Mouse (Mus musculus) forebrain, embryonic 16.5 days (tissue): ENCODE measurements around the gene Srebf2. TPM values are rescaled to one million over a fixed set of nuclear protein-coding genes. Genes with fewer than 3 reads are reported as not detected.

Experiments
- ATAC-seq: fragments of 200-750 bp; cut with Nextera tagmentation; 2 replicates; pipeline ENCODE4 v1.8.0; 2017; ENCODE audit warnings: mild to moderate bottlenecking, moderate library complexity
- H3K27ac ChIP-seq: fragments of 300-500 bp; sonication (generic); 2 replicates; pipeline ENCODE4 v1.5.1; 2014; ENCODE audit warnings: low read length, control low read depth
- H3K27me3 ChIP-seq: fragments of 300-500 bp; sonication (generic); replicated peaks from 2 replicates; pipeline ENCODE4 v1.6.1; 2014; ENCODE audit warnings: low read length; ENCODE audit not compliant: control insufficient read depth, insufficient read depth
- H3K36me3 ChIP-seq: fragments of 300-500 bp; sonication (generic); 2 replicates; pipeline ENCODE4 v1.6.1; 2014; ENCODE audit not compliant: control insufficient read depth, insufficient read depth
- H3K4me1 ChIP-seq: fragments of 300-500 bp; sonication (generic); replicated peaks from 2 replicates; pipeline ENCODE4 v1.6.1; 2014; ENCODE audit warnings: low read length; ENCODE audit not compliant: control insufficient read depth, insufficient read depth
- H3K4me2 ChIP-seq: fragments of 300-500 bp; sonication (generic); 2 replicates; pipeline ENCODE4 v1.6.1; 2014; ENCODE audit warnings: mild to moderate bottlenecking, low read length, control low read depth
- H3K4me3 ChIP-seq: fragments of 300-500 bp; sonication (generic); replicated peaks from 2 replicates; pipeline ENCODE4 v1.5.1; 2014; ENCODE audit warnings: mild to moderate bottlenecking, low read length, control low read depth
- H3K9ac ChIP-seq: fragments of 300-500 bp; sonication (generic); replicated peaks from 2 replicates; pipeline ENCODE4 v1.6.1; 2014; ENCODE audit warnings: low read depth, low read length, control low read depth
- H3K9me3 ChIP-seq: fragments of 300-500 bp; sonication (generic); 2 replicates; pipeline ENCODE4 v1.6.1; 2016; ENCODE audit warnings: low read length; ENCODE audit not compliant: control insufficient read depth
- WGBS: fragments of 180-500 bp; shearing (Covaris S2); extraction: QIAGEN DNeasy Blood & Tissue Kit; methylation state at CpG from one replicate; pipeline ENCODE4 v1.1.7; 2014; 5-methylcytosine and 5-hydroxymethylcytosine counted together
- polyA plus RNA-seq: library from polyadenylated mRNA; unstranded; fragments of >200 nt; fragmentation: Nextera tagmentation; extraction: Ambion mirVana; gene quantifications from 2 replicates; pipeline ENCODE4 v1.2.1, GENCODE M21; 2015

Srebf2 gene
- polyA plus RNA-seq, 1 experiment from 2014 or later = 229 TPM

- no peak overlapping the region for H3K4me3 ChIP-seq
- 18% methylated on average over 30 of the region's 30 CpGs for WGBS
- H3K9ac ChIP-seq = no peak overlapping the region
- no peak for ATAC-seq
- peaks cover 40% of the 10 kb centered on the region for H3K4me1 ChIP-seq
- no peaks in the 10 kb centered on the region for H3K9me3 ChIP-seq
- no peak overlapping the region for H3K27ac ChIP-seq
- peaks cover 6% of the 10 kb centered on the region; the same call in 1 of the 2 replicates for H3K36me3 ChIP-seq
- no peak overlapping the region for H3K4me2 ChIP-seq
- H3K27me3 ChIP-seq = peaks cover 43% of the 10 kb centered on the region
These were observed 60.7 kb downstream of the Srebf2 start for GRCm38 (mm10) chr15:82207504-82208219.

- no peaks in the 10 kb centered on the region for H3K9me3 ChIP-seq
- H3K4me2 ChIP-seq = no peak overlapping the region
- peaks cover 41% of the 10 kb centered on the region for H3K4me1 ChIP-seq
- peaks cover 6% of the 10 kb centered on the region; the same call in 1 of the 2 replicates for H3K36me3 ChIP-seq
- H3K4me3 ChIP-seq = no peak overlapping the region
- H3K27me3 ChIP-seq = peaks cover 49% of the 10 kb centered on the region
- no peak overlapping the region for H3K27ac ChIP-seq
- WGBS = 89% methylated on average over 8 of the region's 8 CpGs
- ATAC-seq = no peak
- H3K9ac ChIP-seq = no peak overlapping the region
These were observed 61.3 kb downstream of the Srebf2 start for GRCm38 (mm10) chr15:82208307-82208706.

GRCm38 (mm10) chr15:82209295-82210050 is 62.5 kb downstream of the Srebf2 start:
- Histone ChIP-seq H3K36me3 (peaks cover 4% of the 10 kb centered on the region; the same call in 1 of the 2 replicates), H3K9me3 (no peaks in the 10 kb centered on the region), H3K9ac (no peak overlapping the region), H3K27me3 (peaks cover 57% of the 10 kb centered on the region), H3K4me1 (peaks cover 39% of the 10 kb centered on the region), H3K4me2 (no peak overlapping the region), H3K4me3 (no peak overlapping the region), H3K27ac (no peak overlapping the region)
- WGBS = 78% methylated on average over 13 of the region's 13 CpGs
- no peak for ATAC-seq

- H3K9me3 ChIP-seq = no peaks in the 10 kb centered on the region
- peaks cover 62% of the 10 kb centered on the region for H3K27me3 ChIP-seq
- H3K4me1 ChIP-seq = peaks cover 34% of the 10 kb centered on the region
- H3K27ac ChIP-seq = no peak overlapping the region
- WGBS = 46% methylated on average over 1 of the region's 1 CpGs
- H3K9ac ChIP-seq = no peak overlapping the region
- H3K4me3 ChIP-seq = no peak overlapping the region
- ATAC-seq = no peak
- no peak overlapping the region for H3K4me2 ChIP-seq
- H3K36me3 ChIP-seq = no peaks in the 10 kb centered on the region
These were observed 63.8 kb downstream of the Srebf2 start for GRCm38 (mm10) chr15:82210801-82211200.

GRCm38 (mm10) chr15:82211281-82211680 is 64.3 kb downstream of the Srebf2 start:
- peak overlapping the region; percentile 48 for H3K4me3 ChIP-seq
- H3K9me3 ChIP-seq = no peaks in the 10 kb centered on the region
- peak overlapping the region; percentile 70 for H3K4me2 ChIP-seq
- ATAC-seq = no peak
- H3K27ac ChIP-seq = no peak overlapping the region
- peaks cover 34% of the 10 kb centered on the region for H3K4me1 ChIP-seq
- H3K36me3 ChIP-seq = no peaks in the 10 kb centered on the region
- H3K27me3 ChIP-seq = peaks cover 62% of the 10 kb centered on the region
- H3K9ac ChIP-seq = no peak overlapping the region
- WGBS = 2% methylated on average over 10 of the region's 11 CpGs

GRCm38 (mm10) chr15:82211911-82212751 is 65.2 kb downstream of the Srebf2 start:
- peak overlapping the region; percentile 70 for H3K4me2 ChIP-seq
- H3K27ac ChIP-seq = no peak overlapping the region
- H3K36me3 ChIP-seq = no peaks in the 10 kb centered on the region
- peak overlapping the region; percentile 57 for H3K9ac ChIP-seq
- under 1% methylated on average over 111 of the region's 112 CpGs for WGBS
- H3K4me1 ChIP-seq = peaks cover 34% of the 10 kb centered on the region
- peaks cover 54% of the 10 kb centered on the region for H3K27me3 ChIP-seq
- ATAC-seq = peak; percentile 47
- peak overlapping the region; percentile 48 for H3K4me3 ChIP-seq
- H3K9me3 ChIP-seq = no peaks in the 10 kb centered on the region

GRCm38 (mm10) chr15:82212752-82213063 is 65.7 kb downstream of the Srebf2 start, which contains the start of gene Shisa8:
Gene Shisa8, minus strand, starts transcription at chr15:82212815.
- peak within 1 kb of the TSS; percentile 48 for H3K4me3 ChIP-seq
- peak within 1 kb of the TSS; percentile 70 for H3K4me2 ChIP-seq
- peaks cover 30% of the 10 kb centered on the region for H3K4me1 ChIP-seq
- no peaks in the 10 kb centered on the region for H3K9me3 ChIP-seq
- no peak for ATAC-seq
- H3K36me3 ChIP-seq = no peaks in the 10 kb centered on the region
- no peak within 1 kb of the TSS for H3K27ac ChIP-seq
- H3K9ac ChIP-seq = peak within 1 kb of the TSS; percentile 57
- peaks cover 51% of the 10 kb centered on the region for H3K27me3 ChIP-seq
- WGBS = under 1% methylated on average over 30 of the region's 34 CpGs

- Histone ChIP-seq H3K4me1 (peaks cover 30% of the 10 kb centered on the region), H3K36me3 (no peaks in the 10 kb centered on the region), H3K27ac (no peak overlapping the region), H3K4me3 (no peak overlapping the region), H3K9ac (no peak overlapping the region), H3K27me3 (peaks cover 51% of the 10 kb centered on the region), H3K9me3 (no peaks in the 10 kb centered on the region), H3K4me2 (no peak overlapping the region)
- WGBS = 9% methylated on average over 4 of the region's 4 CpGs
- no peak for ATAC-seq
These were observed 66.2 kb downstream of the Srebf2 start for GRCm38 (mm10) chr15:82213222-82213621.
